Mouse (Mus musculus) intestine, postnatal 0 days (tissue): ENCODE measurements around the gene Top3b. TPM values are rescaled to one million over a fixed set of nuclear protein-coding genes. Genes with fewer than 3 reads are reported as not detected.
A peak's percentile ranks its signal among the peaks of the same experiment; 100 is the strongest.
"Not testable (repeated sequence)": the region's sequence is repeated elsewhere in the genome, so short reads cannot be mapped to it uniquely, and the experiment has no call there.

Experiments used
- ATAC-seq: fragments of 200-750 bp; cut with Nextera tagmentation; 2 replicates; pipeline ENCODE4 v1.8.0; 2017; ENCODE audit warnings: mild to moderate bottlenecking, moderate TSS enrichment, moderate library complexity
- H3K27ac ChIP-seq: fragments of 300-500 bp; sonication (generic); 2 replicates; pipeline ENCODE4 v1.5.1; 2014; ENCODE audit warnings: mild to moderate bottlenecking, low read depth, low read length, moderate library complexity
- H3K27me3 ChIP-seq: fragments of 300-500 bp; sonication (generic); replicated peaks from 2 replicates; pipeline ENCODE4 v1.6.1; 2014; ENCODE audit warnings: low read length, mixed read lengths; ENCODE audit not compliant: control insufficient read depth, insufficient read depth
- H3K36me3 ChIP-seq: fragments of 300-500 bp; sonication (generic); 2 replicates; pipeline ENCODE4 v1.6.1; 2014; ENCODE audit warnings: mild to moderate bottlenecking, moderate library complexity; ENCODE audit not compliant: control insufficient read depth, insufficient read depth
- H3K4me1 ChIP-seq: fragments of 300-500 bp; sonication (generic); replicated peaks from 2 replicates; pipeline ENCODE4 v1.6.1; 2014; ENCODE audit warnings: antibody characterized with exemption, low read length, mixed read lengths; ENCODE audit not compliant: control insufficient read depth, insufficient read depth
- H3K4me2 ChIP-seq: fragments of 300-500 bp; sonication (generic); replicated peaks from 2 replicates; pipeline ENCODE4 v1.6.1; 2014; ENCODE audit warnings: low read depth, mild to moderate bottlenecking, moderate library complexity
- H3K4me3 ChIP-seq: fragments of 300-500 bp; sonication (generic); 2 replicates; pipeline ENCODE4 v1.5.1; 2014; ENCODE audit warnings: low read depth, low read length
- H3K9ac ChIP-seq: fragments of 300-500 bp; sonication (generic); 2 replicates; pipeline ENCODE4 v1.6.1; 2014; ENCODE audit warnings: mild to moderate bottlenecking, low read depth, low read length
- H3K9me3 ChIP-seq: fragments of 300-500 bp; sonication (generic); 2 replicates; pipeline ENCODE4 v1.6.1; 2016; ENCODE audit warnings: mixed run types; ENCODE audit not compliant: control insufficient read depth
- CTCF ChIP-seq: sonication (generic); IDR thresholded peaks from 2 replicates; pipeline ENCODE4 v1.5.1; 2016; ENCODE audit warnings: low read depth, mild to moderate bottlenecking, control low read depth, antibody characterized with exemption, moderate library complexity
- WGBS: fragments of 180-500 bp; shearing (Covaris S2); extraction: QIAGEN DNeasy Blood & Tissue Kit; methylation state at CpG from one replicate; pipeline ENCODE4 v1.1.7; 2014; 5-methylcytosine and 5-hydroxymethylcytosine counted together
- polyA plus RNA-seq: library from polyadenylated mRNA; unstranded; fragments of >200 nt; fragmentation: Nextera tagmentation; extraction: Ambion mirVana; gene quantifications from 2 replicates; pipeline ENCODE4 v1.2.1, GENCODE M21; 2015

Gene Top3b
- polyA plus RNA-seq, 1 experiment from 2014 or later, result 24.3 TPM

- H3K4me3 ChIP-seq, result no peak overlapping the region
- TF ChIP-seq CTCF, result no peak
- H3K36me3 ChIP-seq, result no peaks in the 10 kb centered on the region
- H3K9me3 ChIP-seq, result no peaks in the 10 kb centered on the region
- no peak overlapping the region for H3K4me2 ChIP-seq
- ATAC-seq, result no peak
- H3K27ac ChIP-seq, result no peak overlapping the region
- no peaks in the 10 kb centered on the region for H3K4me1 ChIP-seq
- H3K9ac ChIP-seq, result no peak overlapping the region
- 87% methylated on average over 3 of the region's 3 CpGs for WGBS
- H3K27me3 ChIP-seq, result no peaks in the 10 kb centered on the region
Measured at GRCm38 (mm10) chr16:16852411-16852810, 18.1 kb upstream of the Top3b start.

GRCm38 (mm10) chr16:16854836-16855235 lies 15.7 kb upstream of the Top3b start:
- H3K36me3 ChIP-seq, result no peaks in the 10 kb centered on the region
- H3K4me3 ChIP-seq, result no peak overlapping the region
- no peak for ATAC-seq

GRCm38 (mm10) chr16:16855541-16855940 lies 15.0 kb upstream of the Top3b start:
- 86% methylated on average over 1 of the region's 1 CpGs for WGBS
- Histone ChIP-seq H3K9me3 (no peaks in the 10 kb centered on the region), H3K4me1 (no peaks in the 10 kb centered on the region), H3K4me3 (no peak overlapping the region), H3K9ac (no peak overlapping the region), H3K27ac (no peak overlapping the region), H3K27me3 (no peaks in the 10 kb centered on the region), H3K36me3 (no peaks in the 10 kb centered on the region), H3K4me2 (no peak overlapping the region)
- ATAC-seq, result no peak
- TF ChIP-seq CTCF, result no peak

More at GRCm38 (mm10) chr16:16854836-16855235, 15.7 kb upstream of the Top3b start:
- Histone ChIP-seq H3K9ac (no peak overlapping the region), H3K27ac (no peak overlapping the region), H3K9me3 (no peaks in the 10 kb centered on the region), H3K4me1 (no peaks in the 10 kb centered on the region), H3K27me3 (no peaks in the 10 kb centered on the region), H3K4me2 (no peak overlapping the region)
- TF ChIP-seq CTCF, result peak; percentile 78
- WGBS, result 28% methylated on average over 6 of the region's 6 CpGs

- WGBS, result 83% methylated on average over 9 of the region's 9 CpGs
- not testable (repeated sequence) for H3K4me1 ChIP-seq, H3K4me3 ChIP-seq, ATAC-seq, H3K9ac ChIP-seq, H3K9me3 ChIP-seq, H3K4me2 ChIP-seq, H3K36me3 ChIP-seq, H3K27ac ChIP-seq, H3K27me3 ChIP-seq
Measured at GRCm38 (mm10) chr16:16856054-16856453, 14.5 kb upstream of the Top3b start.

- Histone ChIP-seq H3K4me1 (no peaks in the 10 kb centered on the region), H3K27ac (no peak overlapping the region), H3K4me3 (no peak overlapping the region), H3K9me3 (no peaks in the 10 kb centered on the region), H3K9ac (no peak overlapping the region), H3K27me3 (no peaks in the 10 kb centered on the region), H3K4me2 (no peak overlapping the region), H3K36me3 (no peaks in the 10 kb centered on the region)
- WGBS, result 68% methylated on average over 13 of the region's 13 CpGs
- ATAC-seq, result no peak
- TF ChIP-seq CTCF, result no peak
Measured at GRCm38 (mm10) chr16:16856731-16857476, 13.6 kb upstream of the Top3b start.

GRCm38 (mm10) chr16:16862288-16862687 lies 8.2 kb upstream of the Top3b start:
- Histone ChIP-seq H3K27me3 (no peaks in the 10 kb centered on the region), H3K9ac (no peak overlapping the region), H3K4me3 (no peak overlapping the region), H3K4me1 (no peaks in the 10 kb centered on the region), H3K36me3 (no peaks in the 10 kb centered on the region), H3K27ac (no peak overlapping the region), H3K4me2 (no peak overlapping the region), H3K9me3 (no peaks in the 10 kb centered on the region)
- TF ChIP-seq CTCF, result no peak
- no peak for ATAC-seq
- WGBS, result 75% methylated on average over 3 of the region's 3 CpGs
